Mouse (Mus musculus) T-cell, adult 2 months (primary cell): ENCODE results near the gene Capn5.
"Not testable (repeated sequence)": the region's sequence is repeated elsewhere in the genome, so short reads cannot be mapped to it uniquely, and the experiment has no call there.

ENCODE experiments used
- DNase-seq: peaks from one replicate; pipeline ENCODE4 v3.0.0; 2022; ENCODE audit warnings: low spot score

Capn5 gene

DNA sequence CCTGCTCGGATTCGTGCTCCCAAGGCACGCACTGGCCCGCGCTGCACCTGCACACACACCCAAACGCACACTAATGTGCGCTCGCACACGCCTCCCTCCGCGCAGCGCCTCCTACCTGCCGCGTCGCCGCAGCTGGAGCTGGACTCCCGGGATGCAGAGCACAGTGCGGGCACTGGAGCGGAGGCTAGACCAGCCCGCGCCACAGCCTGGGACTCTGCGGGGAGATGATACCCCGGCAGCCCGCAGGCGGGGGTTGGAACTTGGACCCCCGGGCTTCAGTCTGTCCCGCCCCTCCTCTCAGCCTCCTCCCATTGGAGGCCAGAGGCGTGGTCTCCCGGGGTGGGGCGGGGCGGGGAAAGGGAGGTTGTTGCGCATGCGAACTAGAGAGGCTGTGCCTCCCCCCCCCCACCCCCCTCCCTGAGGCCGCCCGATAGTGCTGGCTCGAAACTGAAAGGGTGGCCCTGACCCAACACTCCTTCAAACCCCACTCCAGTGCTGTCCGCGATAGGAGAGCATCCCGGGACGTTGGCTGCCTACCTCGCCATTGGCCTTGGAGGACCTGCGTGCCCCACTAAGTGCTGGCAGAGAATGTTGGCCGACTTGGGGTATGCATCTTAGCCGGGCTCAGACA, at the start of gene Capn5:
Gene Capn5, minus strand, starts transcription at position 346 of the 631 bp plus-strand sequence.
- DNase-seq: peak; percentile 54

DNA sequence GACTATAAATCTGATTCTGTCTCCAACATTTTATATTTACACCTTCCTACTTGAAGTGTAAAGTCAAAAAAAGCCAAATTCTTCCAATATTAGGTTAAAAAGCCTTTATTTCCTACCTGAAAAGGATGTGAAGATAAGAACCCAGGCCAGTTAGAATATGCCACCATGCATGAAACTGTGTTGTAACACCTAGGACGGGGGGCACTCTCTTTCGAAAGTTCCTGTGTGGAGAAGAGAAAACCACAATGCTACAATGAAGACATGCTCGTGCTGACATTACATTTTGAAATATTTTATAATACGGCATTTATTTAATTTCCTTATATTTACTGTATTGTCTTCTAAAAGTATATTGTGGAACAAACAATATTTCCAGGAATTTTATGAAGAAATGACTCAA, 45.7 kb upstream of the Capn5 start:
- DNase-seq: no peak

DNA sequence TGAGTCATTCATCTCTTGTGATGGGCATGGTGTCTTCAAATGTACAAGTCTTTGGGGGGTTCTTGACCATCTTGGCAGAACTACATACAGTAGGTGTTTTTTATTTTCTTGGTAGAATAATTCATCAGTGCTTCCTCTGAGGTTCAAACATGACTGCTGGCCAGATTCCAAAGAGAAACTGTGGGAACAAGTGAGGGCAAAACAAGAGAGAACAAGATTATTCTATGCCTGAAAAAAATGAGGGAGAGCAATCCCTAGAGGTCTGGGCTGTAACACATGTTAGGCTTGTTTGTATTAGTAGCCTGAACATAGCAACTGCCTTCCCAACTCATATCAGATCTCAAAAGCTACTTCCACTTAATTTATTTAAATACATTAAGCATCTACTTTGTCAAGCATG, 38.6 kb upstream of the Capn5 start:
- DNase-seq: no peak

DNA sequence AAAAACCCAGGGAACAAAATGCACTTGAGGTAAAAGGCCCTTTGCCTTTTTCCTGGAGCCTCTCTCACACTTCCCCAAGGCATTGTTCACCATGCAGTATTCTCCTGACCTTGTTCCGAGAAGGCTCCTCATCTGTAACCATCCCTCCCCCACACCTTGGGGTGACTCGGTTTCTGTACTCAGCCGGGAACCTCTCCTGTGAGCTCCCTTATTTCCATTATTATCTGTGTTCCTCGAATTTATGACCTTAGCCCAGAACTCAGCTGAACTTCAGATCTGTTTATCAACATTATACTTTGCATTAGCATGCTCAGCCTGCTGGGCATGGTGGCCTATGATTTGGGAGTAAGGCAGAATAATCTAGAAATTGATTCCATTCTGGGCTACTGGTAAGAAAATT, 24.9 kb upstream of the Capn5 start:
- no peak for DNase-seq

DNA sequence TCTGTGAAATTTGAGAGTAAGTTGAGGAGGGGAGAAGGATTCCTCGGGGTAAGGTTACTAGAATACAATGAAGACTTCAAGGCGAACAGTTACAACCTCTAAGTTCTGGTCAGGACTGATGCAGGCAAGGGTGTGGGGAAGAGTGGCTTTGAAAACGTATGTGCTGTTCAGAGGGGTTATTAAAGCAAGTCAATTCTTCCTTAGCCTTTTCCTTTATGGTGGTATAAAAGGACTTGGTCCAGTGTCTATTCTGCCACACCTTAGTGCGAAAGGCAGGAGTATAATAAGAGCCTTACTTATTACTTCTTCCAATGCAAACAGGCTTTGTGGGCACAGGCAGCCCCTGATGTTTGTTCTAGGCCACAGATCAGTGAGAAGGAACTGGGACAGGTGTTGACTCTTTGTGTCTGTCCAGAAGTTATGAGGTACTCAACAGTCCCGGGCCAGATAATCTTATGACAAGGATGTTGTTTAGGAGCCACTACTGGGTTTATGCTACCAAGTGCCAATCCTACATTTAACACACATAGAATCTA, 23.5 kb upstream of the Capn5 start:
- DNase-seq: no peak

DNA sequence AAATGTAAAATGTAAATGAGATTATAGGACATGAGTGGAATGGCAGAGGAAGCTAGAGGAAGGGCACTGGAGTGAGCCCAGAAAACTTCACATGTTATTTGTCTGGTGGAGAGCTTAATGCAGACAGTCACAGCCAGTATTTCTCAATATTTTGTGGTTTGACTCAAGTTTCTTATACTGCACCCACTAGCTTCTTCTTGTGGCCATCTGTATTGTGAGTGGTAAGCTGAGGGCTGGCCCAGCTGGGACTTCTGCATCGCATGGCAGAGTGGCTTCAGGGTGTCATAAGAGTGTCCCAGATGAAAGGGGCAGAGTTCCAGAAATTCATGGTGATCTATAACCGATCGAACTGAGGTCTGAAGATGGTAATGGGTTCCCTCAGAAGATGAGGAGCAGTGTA, 22.3 kb upstream of the Capn5 start:
- DNase-seq: no peak

DNA sequence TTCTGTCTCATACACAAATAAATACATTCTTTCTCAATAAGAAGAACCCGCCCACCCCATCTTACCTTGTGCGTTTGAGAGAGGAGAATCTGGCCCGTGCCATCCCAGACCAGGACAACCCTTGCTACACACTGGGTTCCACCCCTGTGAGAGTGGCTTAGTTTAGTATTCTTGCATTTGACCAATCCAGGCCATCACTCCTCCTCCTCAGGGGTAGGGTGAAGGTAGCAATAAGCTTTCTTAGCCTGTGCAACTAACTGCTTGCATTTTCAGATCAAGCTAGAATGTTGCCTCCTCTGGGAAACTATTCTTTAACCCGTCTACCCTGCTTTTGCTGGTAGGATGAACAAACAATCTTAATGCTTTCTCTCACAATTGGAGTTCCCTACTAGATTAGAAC, 21.3 kb upstream of the Capn5 start, which contains the start of gene B3gnt6:
Gene B3gnt6, minus strand, starts transcription at position 101 of the 400 bp plus-strand sequence.
- no peak for DNase-seq

DNA sequence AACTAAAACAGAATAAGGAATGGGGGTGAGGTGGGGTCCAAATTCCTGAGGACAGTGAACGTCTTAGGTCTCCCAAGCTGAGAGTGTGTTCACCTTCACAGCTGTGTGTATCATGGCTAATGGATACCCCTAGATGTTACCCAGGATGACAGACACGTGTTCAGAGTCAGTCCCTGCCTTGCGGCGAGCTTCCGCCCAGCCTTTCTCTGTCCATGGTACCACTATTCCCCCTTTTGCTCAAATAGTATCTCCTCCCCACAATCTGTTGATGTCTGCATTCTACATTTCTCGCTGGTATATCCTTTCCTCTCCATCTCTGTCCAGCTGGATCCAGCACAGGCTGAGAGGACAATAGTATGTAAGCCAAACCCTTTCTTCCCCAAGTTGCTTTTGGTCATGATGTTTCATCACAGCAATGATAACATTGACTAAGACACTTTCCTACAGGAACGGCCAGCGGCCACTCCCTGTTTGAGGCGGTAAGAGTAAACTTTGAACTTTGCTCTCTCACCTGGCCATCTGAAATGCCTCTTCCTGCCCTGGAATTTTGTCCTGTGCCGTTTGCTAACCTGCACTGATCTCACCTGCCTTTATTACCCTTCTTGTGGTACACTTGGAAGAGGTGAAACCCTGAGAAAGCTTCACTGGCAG, 17.2 kb upstream of the Capn5 start:
- no peak for DNase-seq

DNA sequence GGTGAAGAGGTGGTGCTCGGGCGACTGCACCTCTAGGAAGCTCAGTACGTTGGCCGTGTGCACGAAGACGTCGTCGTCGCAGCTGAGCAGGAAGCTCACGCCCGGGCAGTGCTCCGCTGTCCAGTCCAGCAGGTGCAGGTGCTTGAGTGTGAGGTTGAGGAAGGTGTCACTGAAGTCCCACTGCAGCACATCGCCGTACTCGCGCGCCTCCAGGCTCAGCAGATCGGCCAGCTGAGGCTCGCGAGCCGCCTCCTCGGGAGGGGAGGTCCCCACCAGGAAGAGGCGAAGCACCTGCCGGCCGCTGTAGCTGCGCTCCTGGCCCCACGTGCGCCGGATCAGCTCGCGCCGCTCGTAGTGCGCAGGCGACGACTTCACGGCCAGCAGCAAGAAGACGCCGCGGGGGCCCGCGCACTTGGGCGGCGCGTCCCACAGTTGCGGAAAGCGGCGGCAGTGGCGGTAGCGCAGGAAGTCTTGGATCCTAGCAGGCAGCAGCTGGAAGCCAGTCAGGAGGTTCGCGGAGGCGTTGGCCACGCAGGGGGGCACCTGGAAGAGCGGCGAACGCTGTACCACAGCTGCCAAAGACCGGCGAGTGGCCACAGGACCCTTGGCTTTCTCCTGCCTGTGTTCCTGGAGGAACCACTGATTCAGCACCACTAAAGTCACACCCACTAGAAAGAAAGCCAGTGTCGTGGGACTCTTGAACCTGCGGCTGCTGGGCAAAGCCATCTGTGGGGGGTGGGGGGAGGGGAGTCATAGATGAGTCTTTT, 16.1 kb upstream of the Capn5 start:
- DNase-seq: peak; percentile 39

DNA sequence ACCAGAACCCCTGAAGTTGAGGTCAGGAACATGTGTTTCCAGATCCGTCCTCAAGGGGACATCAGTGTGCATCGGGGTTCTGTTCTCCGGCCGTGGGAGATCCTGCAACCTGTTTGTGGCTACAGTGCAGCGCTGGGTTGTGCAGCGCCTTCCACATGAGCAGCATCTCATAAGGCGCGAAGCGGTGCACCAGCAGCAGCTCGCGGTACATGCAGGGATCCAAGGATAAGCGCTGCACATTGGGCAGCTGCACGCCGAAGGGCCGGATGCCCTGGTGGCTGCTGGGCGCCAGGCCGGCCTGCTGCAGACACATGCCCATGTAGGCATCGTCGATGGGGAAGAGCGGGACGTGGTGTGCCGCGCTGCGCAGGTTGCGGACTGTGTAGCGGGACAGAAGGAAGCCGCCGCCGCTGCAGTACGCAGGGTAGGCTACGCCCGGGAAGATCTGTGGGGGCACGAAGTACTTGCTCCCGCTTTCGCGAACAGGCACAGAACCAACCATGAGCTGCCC, 15.5 kb upstream of the Capn5 start:
- peak; percentile 24 for DNase-seq

DNA sequence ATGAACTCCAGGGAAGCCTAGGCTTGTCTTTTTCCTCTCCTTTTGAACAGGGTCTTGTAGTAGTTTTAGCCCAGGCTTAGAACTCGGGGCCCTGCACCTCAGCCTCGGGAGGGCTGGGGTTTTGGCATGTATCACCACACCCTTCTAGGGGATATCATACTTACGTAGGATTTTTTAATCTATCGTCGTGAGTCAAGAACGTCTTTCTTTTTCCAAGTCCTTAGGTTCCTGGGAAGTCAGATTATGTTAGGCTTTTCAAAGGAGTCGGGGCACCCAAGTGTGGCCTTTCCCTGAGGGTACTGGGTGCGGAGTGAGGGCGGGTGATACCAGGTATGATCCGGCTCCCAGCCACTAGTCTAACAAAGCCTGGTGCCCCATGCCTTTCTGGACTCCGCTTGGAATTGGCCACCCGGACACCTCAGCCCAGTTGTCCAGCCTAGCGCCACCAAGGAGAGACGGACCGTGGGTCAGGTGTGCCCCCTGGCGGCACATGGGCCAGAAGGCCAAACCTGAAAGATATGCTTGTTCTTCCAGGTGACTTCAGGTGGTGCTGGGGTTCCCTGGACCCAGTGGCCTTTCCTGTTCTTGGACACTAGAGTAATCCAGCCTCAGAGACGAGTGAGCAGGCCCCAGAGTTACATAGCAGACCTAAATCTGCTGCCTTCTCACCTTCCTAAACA, 13.6 kb upstream of the Capn5 start:
- DNase-seq: no peak

DNA sequence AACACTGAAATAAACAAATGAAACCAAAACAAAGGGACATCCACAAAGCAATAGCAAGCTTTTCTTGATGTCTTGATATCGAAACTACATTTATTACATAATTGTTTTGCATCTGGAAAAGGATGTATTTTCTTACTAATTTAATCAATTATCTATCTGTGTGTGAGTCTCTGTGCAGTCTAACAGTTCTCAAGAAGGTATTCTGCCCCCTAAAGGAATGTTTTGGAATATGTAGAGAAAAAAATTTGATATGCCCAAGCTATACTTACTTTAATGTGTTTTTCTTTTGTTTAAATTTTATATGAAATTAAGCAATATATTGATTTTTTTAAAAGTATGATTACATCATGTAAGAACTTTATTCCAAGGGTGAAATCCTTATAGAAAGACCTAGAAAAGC, 12.5 kb upstream of the Capn5 start:
- DNase-seq: no peak

DNA sequence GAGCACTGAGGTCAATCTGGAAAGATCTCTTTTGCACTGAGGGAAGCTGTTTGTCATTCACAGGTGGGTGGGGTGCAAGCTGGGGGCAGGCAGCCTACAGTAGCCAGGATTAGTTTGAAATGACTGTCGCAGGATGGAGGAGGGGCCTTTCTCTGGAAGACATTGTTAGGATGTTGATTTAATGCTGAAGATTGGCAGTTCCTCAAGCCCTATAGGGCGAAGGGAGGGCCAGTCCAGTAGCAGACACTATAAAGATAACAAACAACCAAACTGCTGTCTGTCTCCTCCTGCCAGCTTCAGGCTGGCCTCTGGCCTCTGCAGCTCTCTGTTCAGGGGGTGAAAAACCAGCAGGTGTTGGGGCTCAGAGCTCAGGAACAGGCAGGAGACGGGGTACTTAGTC, 11.7 kb upstream of the Capn5 start:
- DNase-seq: no peak

DNA sequence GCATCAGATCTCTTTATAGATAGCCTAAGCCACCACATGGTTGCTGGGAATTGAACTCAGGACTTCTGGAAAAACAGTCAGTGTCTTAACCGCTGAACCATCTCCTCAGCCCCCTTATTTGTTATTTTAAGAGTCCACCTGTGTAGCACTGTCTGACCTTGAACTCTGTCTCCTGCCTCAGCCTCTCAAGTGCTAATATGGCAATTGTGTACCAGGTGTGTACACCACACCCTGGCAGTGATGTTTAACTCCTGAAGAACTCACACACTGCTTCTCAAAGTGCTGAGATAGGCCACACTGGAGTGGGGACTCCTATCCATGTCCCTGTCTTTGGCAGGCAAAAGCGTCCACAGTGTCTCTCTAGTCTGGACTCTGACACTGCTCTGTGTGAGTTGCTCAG, 10.6 kb upstream of the Capn5 start:
- no peak for DNase-seq

DNA sequence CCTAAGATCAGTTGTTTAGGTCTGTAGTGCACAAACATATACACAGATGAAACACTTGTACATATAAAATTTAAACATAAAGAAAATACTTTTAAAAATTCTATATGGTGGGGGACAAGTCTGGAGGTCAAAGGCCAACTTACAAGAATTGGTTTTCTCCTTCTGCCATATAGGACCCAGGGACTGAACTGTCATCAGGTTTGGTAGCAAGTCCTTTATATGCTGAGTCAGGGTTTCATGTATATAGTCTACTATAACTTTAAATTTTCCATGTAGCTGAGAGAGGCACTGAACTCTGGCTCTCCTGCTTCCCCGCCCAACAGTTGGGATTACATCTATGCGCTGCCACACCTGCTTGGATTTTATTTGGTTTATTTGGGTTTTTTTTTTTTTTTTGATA, 10.2 kb upstream of the Capn5 start:
- DNase-seq: no peak

DNA sequence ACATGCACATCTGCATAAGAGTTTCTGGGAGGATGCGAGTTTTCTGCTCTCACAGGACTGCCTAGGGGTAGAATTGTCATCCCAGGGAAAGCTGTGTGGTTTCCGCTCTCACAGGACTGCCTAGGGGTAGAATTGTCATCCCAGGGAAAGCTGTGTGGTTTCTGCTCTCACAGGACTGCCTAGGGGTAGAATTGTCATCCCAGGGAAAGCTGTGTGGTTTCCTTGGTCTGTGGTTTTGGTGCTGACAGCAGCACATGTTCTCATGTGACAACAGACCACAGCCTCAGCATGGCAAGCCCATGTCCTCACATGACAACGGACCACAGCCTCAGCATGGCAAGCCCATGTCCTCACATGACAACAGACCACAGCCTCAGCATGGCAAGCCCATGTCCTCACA, 9.3 kb upstream of the Capn5 start:
- not testable (repeated sequence) for DNase-seq

DNA sequence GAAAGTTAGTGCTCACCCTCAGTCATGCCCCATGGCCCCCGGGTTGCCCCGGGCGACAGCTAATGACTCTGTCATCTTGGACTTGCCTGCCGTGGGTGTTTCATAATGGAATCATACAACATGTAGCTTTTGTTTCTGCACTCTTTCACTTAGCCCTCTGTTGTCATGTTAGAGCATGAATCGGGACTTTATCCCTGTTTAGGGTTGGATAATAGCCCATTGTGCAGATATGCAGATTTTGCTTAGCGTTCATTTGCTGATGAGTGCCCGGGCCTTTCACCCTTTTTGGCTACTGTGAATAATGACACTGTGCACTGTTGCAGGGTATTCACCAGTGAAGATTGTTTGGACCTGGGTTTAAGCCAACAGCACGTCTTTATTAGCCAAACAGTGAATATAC, 8.6 kb upstream of the Capn5 start:
- no peak for DNase-seq

DNA sequence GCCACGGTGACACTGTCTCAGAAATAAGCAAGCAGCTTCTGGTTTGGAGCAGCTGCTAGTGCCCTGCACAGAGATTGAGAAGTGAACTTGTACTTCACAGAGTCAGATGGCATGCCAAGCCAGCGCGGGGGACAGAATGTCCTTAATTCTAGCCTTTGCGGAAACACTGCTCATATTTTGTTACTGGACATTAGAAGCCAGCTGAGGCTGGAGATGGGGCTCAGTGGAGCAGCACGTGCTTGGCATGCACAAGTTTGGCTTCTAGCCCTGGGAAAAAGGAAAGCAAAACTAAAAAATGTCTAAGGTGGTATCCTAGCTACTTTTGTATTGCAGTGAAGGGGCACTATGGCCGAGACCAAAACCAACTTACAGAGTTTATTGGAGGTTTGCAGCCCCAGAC, 7.3 kb upstream of the Capn5 start:
- DNase-seq: no peak

DNA sequence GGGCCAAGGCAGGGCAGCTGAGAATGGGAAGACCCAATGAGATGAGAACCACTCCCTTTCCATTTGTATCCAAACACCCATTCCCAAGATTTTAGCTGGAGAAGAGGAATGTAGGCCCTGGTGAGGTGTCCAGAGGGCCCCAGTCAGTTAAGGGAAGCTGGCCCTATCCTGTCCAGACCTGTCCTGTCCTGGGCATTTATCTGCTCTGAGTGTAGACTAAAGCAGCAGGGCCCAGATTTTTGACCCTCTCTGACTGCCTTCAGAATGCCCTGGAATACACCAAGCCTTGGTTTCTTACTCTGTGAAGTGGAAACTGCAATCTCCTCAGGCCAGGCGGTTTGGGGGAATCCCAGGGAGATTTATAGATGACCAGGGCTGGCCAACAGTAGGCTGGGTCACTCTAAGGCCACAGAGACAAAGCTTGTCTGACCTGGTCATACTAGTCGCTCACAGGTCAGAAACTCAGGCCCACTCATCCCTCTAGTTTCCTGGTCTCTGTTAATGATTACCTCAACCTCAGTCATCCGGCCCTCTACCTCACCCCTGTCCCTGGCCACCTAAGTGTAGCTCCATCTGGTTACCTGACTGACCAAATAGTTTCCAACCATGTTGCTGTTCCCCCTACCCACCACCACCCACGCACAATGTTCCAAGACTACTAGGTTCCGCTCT, 622 bp upstream of the Capn5 start:
- no peak for DNase-seq

DNA sequence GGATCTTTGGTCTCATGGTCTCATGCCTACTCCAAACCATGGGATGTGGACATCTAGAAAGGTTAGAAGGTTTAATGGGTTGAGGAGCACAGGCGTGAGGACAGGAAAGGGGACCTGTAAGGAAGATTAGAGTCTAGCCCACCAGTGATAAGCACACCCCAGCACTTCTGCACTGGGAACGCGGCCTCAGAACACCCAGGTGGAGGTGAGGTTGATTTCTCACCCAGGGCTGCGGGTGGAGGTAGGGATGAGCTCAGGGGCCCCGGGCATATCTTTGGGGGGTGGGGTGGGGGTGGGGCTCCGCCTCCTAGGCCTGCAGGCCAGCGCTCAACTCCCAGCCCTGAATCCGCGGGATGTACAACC, 527 bp downstream of the Capn5 start:
- DNase-seq: no peak

DNA sequence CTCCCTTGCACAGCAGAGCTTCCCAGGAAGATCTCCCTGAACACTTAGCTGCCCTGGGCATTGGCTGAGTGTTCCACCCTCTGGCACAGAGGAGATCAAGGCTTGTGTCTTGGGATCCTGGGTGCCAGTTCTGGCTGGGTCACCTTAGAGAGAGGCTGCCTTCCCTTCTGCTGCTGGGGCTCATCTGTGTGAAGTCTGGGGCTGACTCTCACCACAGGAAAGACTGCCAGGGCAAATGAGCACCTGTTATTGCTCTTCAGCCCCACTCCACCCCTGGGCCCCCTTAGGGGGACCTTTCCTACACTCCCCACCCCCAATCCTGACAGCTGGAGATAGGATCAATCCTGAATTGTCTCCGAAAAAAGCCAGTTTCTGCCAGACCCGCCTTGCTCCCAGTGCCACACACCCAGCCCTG, 996 bp downstream of the Capn5 start:
- DNase-seq: no peak
